Mouse (Mus musculus) small intestine, adult 2 months (tissue): ENCODE measurements around the gene Zfp989.
"Not testable (repeated sequence)": the region's sequence is repeated elsewhere in the genome, so short reads cannot be mapped to it uniquely, and the experiment has no call there.

Experiments used
- CTCF ChIP-seq: fragments of 200-500 bp; IDR thresholded peaks from 2 replicates; pipeline ENCODE4 v1.5.1; 2012; ENCODE audit warnings: low read depth, mild to moderate bottlenecking, control low read depth, inconsistent platforms, low read length, moderate library complexity, mixed read lengths; ENCODE audit not compliant: insufficient replicate concordance, insufficient read length; ENCODE audit errors: extremely low read depth
- POLR2A ChIP-seq: fragments of 200-500 bp; IDR thresholded peaks from 2 replicates; pipeline ENCODE4 v1.6.1; 2012; ENCODE audit warnings: low read depth, mild to moderate bottlenecking, control low read depth, inconsistent platforms, low read length, moderate library complexity

DNA sequence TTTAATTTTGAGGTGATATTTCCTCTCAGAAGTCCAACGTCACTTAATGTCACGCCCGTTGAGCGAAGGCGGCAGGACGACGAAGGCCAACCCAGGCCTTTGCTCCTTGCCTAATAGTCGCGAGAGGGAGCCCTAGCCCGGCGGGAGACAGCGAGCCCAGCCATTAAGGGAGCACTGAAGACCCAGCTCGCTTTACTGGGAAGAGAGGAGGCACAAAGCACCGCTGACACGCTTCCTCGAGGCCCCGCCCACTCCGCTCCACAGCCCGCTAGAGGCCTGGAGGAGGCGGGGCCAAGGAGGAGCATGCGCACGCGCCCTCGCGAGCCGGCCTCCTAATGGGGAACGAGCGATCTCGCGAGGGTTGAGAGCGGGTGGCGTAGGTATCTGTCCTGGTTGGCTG, 30.1 kb upstream of the Zfp989 start:
- not testable (repeated sequence) for TF ChIP-seq POLR2A, CTCF
